Mouse (Mus musculus): Measurements from ENCODE around the gene Npdc1. TPM values are rescaled to one million over a fixed set of nuclear protein-coding genes. Genes with fewer than 3 reads are reported as not detected.

Gene Npdc1
- polyA plus RNA-seq, 1 experiment from 2014 or later, result 529 TPM

DNA sequence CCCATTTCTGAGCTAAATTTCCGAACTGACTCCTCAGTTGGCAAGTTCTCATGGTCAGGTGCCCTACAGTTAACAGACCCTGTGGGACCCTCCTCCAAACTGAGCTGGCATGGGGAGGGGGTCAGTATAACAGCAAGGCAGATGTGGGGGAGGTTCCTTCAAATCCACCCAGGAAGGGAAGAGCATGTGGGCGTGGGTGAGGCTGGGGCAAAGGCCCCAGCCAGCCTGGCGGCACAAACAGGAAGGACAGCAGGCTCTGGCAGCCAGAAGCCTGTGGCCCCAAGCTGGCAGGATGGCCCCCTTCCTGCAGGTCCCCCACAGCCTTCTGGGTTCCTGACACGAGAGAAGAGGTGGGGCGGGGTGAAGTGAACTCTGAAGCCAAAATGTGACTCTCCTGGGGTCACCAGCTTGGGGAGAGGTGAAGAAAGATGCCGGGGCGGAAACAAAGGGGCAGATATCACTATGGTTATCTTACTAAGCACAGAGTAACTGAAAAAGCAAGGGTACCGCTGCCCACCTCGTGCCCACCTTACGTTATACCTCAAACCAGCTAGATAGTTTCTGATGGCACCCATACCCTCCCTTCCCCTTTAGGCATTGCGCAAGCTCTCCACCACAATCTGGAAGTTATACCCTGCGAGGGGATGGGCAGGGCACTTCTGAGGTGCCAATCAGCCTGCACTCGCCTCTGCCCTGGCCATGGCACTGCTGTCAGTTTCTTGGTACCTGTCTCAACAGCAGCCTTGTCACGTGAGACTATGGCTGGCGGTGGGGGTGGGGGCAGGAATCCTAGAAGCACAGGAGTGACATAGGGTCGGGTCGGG lies 23.6 kb downstream of the Npdc1 start, which contains the start of gene Fut7:
Gene Fut7 (plus strand): TSS at position 681 of the 824 bp plus-strand sequence.
- H3K27ac ChIP-seq (ENCODE audit: low read length), result no peak within 1 kb of the TSS
- H3K36me3 ChIP-seq (ENCODE audit: control insufficient read depth, insufficient read depth, low read length), result no peaks in the 10 kb centered on the region
- H3K4me3 ChIP-seq (ENCODE audit: low read depth, low read length), result no peak within 1 kb of the TSS
- H3K27me3 ChIP-seq (ENCODE audit: control insufficient read depth, insufficient read depth, low read depth, low read length), result peaks cover 5% of the 10 kb centered on the region; the same call in 1 of the 2 replicates
- WGBS, result 67% methylated on average over 17 of the region's 17 CpGs
- H3K9ac ChIP-seq (ENCODE audit: low read depth, low read length), result no peak within 1 kb of the TSS
- no peaks in the 10 kb centered on the region for H3K9me3 ChIP-seq (replicated peaks; ENCODE audit: control insufficient read depth, low read length, poor library complexity, severe bottlenecking)
- ATAC-seq, result no peak
- H3K4me2 ChIP-seq (ENCODE audit: low read length), result no peak within 1 kb of the TSS
- H3K4me1 ChIP-seq (ENCODE audit: control insufficient read depth, insufficient read depth, low read length), result no peaks in the 10 kb centered on the region

DNA sequence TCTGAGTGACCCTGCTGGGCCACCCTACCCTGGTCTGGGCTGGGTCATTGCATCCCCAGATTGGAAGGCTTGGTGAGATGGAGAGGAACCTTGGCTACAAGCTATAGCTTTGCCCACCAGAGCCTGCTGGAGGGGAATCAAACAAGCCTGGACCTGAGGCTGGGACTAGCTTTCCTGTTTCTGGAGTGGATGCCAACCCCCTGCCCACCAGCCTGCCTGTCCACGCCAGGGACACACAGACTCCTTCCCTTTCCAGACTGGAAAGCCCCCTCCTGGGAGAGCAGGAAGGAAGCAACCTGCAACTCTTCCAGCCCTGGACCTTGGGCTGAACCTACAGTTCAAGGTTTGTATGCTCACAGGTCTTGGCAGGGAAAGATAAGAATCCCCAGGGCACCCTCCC lies 24.5 kb downstream of the Npdc1 start:
- peaks cover 5% of the 10 kb centered on the region; the same call in 1 of the 2 replicates for H3K27me3 ChIP-seq (ENCODE audit: control insufficient read depth, insufficient read depth, low read depth, low read length)
- no peak overlapping the region for H3K4me3 ChIP-seq (ENCODE audit: low read depth, low read length)
- no peak overlapping the region for H3K9ac ChIP-seq (ENCODE audit: low read depth, low read length)
- H3K4me1 ChIP-seq (ENCODE audit: control insufficient read depth, insufficient read depth, low read length), result no peaks in the 10 kb centered on the region
- no peak for ATAC-seq
- 67% methylated on average over 1 of the region's 1 CpGs for WGBS
- H3K9me3 ChIP-seq (replicated peaks; ENCODE audit: control insufficient read depth, low read length, poor library complexity, severe bottlenecking), result no peaks in the 10 kb centered on the region
- no peak overlapping the region for H3K4me2 ChIP-seq (ENCODE audit: low read length)
- no peak overlapping the region for H3K27ac ChIP-seq (ENCODE audit: low read length)
- no peaks in the 10 kb centered on the region for H3K36me3 ChIP-seq (ENCODE audit: control insufficient read depth, insufficient read depth, low read length)

DNA sequence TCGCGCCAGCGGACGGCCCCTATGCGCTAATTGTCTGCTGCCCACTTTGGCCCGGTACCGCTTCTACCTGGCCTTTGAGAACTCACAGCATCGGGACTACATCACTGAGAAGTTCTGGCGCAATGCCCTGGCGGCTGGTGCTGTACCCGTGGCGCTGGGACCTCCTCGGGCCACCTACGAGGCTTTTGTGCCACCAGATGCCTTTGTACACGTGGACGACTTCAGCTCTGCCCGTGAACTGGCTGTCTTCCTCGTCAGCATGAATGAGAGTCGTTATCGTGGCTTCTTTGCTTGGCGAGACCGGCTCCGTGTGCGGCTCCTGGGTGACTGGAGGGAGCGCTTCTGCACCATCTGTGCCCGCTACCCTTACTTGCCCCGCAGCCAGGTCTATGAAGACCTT lies 26.3 kb downstream of the Npdc1 start:
- peaks cover 12% of the 10 kb centered on the region for H3K4me1 ChIP-seq (ENCODE audit: control insufficient read depth, insufficient read depth, low read length)
- H3K4me3 ChIP-seq (ENCODE audit: low read depth, low read length), result no peak overlapping the region
- ATAC-seq, result no peak
- peaks cover 5% of the 10 kb centered on the region; the same call in 1 of the 2 replicates for H3K27me3 ChIP-seq (ENCODE audit: control insufficient read depth, insufficient read depth, low read depth, low read length)
- no peak overlapping the region for H3K9ac ChIP-seq (ENCODE audit: low read depth, low read length)
- H3K4me2 ChIP-seq (ENCODE audit: low read length), result no peak overlapping the region
- no peaks in the 10 kb centered on the region for H3K36me3 ChIP-seq (ENCODE audit: control insufficient read depth, insufficient read depth, low read length)
- no peaks in the 10 kb centered on the region for H3K9me3 ChIP-seq (replicated peaks; ENCODE audit: control insufficient read depth, low read length, poor library complexity, severe bottlenecking)
- WGBS, result 52% methylated on average over 27 of the region's 27 CpGs
- H3K27ac ChIP-seq (ENCODE audit: low read length), result no peak overlapping the region

DNA sequence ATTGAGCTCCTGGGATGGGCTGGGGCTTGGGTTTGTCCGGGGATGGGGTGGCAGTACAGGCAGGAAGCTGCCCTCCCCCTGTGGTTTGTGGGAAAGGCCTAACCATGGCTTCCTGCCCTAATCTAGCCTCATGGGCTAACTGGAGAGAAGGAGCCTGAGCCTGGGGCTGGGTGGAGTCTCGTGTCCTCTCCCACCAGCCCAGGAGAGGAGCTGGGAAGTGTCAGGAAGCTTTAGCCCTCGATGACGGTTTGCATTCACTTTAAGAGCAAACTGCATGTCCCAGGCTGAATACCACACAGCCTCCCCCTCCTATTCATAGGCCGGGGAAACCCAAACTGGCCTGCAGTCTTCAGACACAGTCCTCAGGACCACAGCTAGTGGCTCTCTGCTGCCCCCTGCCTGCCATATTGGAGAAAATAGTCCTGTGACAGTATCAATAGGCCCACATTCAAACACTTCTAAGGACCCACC lies 27.6 kb downstream of the Npdc1 start:
- 29% methylated on average over 5 of the region's 5 CpGs for WGBS
- Histone ChIP-seq H3K36me3 (ENCODE audit: control insufficient read depth, insufficient read depth, low read length) (no peaks in the 10 kb centered on the region), H3K9me3 (replicated peaks; ENCODE audit: control insufficient read depth, low read length, poor library complexity, severe bottlenecking) (no peaks in the 10 kb centered on the region), H3K27ac (ENCODE audit: low read length) (no peak overlapping the region), H3K4me1 (ENCODE audit: control insufficient read depth, insufficient read depth, low read length) (peaks cover 22% of the 10 kb centered on the region), H3K27me3 (ENCODE audit: control insufficient read depth, insufficient read depth, low read depth, low read length) (peaks cover 5% of the 10 kb centered on the region; the same call in 1 of the 2 replicates), H3K9ac (ENCODE audit: low read depth, low read length) (no peak overlapping the region), H3K4me2 (ENCODE audit: low read length) (no peak overlapping the region), H3K4me3 (ENCODE audit: low read depth, low read length) (no peak overlapping the region)
- no peak for ATAC-seq

DNA sequence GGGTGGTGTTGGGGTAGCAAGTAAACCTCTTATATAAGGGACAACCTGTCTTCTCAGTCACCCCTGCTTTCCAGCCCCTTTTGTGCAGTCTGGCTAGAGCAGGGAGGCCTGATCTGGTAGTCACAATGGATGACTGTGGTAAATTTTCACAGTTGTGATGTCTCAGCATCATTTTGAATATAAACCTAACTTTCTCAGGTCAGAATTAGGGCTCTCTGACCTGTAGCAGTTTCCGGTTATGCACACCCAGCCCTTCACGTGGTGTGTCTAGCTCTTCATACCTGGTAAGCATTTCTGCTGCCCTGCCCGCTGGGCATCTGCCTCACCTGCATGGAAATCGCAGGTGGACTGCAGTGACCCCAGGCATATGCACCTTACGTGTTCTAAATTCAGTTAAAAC lies 28.1 kb downstream of the Npdc1 start:
- ATAC-seq, result no peak
- Histone ChIP-seq H3K36me3 (ENCODE audit: control insufficient read depth, insufficient read depth, low read length) (no peaks in the 10 kb centered on the region), H3K4me2 (ENCODE audit: low read length) (no peak overlapping the region), H3K27ac (ENCODE audit: low read length) (no peak overlapping the region), H3K4me1 (ENCODE audit: control insufficient read depth, insufficient read depth, low read length) (peaks cover 22% of the 10 kb centered on the region), H3K9ac (ENCODE audit: low read depth, low read length) (no peak overlapping the region), H3K27me3 (ENCODE audit: control insufficient read depth, insufficient read depth, low read depth, low read length) (peaks cover 5% of the 10 kb centered on the region; the same call in 1 of the 2 replicates), H3K9me3 (replicated peaks; ENCODE audit: control insufficient read depth, low read length, poor library complexity, severe bottlenecking) (no peaks in the 10 kb centered on the region), H3K4me3 (ENCODE audit: low read depth, low read length) (no peak overlapping the region)
- WGBS, result 91% methylated on average over 5 of the region's 5 CpGs

DNA sequence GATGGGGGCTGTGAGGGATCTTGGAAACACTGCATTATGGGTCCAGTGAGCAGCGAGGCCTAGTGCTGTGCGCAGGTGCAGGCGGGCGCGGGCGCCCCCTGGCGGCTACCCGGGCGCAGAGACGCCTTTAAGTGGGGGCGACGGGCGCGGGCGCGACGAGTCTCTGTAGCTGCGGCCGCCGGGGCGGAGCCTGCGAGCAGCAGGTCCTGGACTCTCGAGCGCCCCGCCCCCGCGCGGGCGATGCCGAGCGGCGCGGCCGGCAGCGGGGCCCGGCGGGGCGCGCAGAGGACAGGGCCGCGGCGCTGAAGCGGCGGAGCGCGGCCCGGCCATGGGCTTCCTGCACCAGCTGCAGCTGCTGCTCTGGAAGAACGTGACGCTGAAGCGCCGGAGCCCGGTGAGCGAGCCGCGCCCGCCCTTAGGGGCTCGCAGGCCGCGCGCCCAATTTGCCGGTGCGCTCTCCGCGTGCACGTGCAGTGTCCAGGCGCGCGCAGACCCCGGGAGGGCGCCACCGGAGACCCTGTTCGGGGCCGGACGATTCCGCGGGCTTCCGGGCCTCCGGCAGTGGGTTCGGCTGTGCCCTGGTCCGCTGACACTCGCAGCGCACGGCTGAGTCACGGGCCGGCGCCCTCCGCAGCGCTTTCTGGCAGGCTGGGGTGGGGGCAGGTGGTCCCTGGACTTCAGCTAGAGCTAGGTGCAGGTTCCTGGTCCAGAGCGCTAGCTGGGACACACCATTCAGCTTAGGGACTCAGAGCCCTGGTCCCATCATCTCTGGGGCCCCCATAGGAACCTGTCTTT lies 29.5 kb downstream of the Npdc1 start, which contains the start of gene Abca2:
Gene Abca2 (plus strand): TSS at position 262 of the 795 bp plus-strand sequence.
- Histone ChIP-seq H3K27me3 (ENCODE audit: control insufficient read depth, insufficient read depth, low read depth, low read length) (peaks cover 5% of the 10 kb centered on the region; the same call in 1 of the 2 replicates), H3K4me1 (ENCODE audit: control insufficient read depth, insufficient read depth, low read length) (peaks cover 22% of the 10 kb centered on the region), H3K36me3 (ENCODE audit: control insufficient read depth, insufficient read depth, low read length) (peaks cover 6% of the 10 kb centered on the region; the same call in 1 of the 2 replicates), H3K4me2 (ENCODE audit: low read length) (peak within 1 kb of the TSS; percentile 76), H3K27ac (ENCODE audit: low read length) (peak within 1 kb of the TSS; percentile 84), H3K4me3 (ENCODE audit: low read depth, low read length) (peak within 1 kb of the TSS; percentile 67), H3K9ac (ENCODE audit: low read depth, low read length) (peak within 1 kb of the TSS; percentile 94), H3K9me3 (replicated peaks; ENCODE audit: control insufficient read depth, low read length, poor library complexity, severe bottlenecking) (no peaks in the 10 kb centered on the region)
- WGBS, result under 1% methylated on average over 53 of the region's 89 CpGs
- peak; percentile 87 for ATAC-seq

DNA sequence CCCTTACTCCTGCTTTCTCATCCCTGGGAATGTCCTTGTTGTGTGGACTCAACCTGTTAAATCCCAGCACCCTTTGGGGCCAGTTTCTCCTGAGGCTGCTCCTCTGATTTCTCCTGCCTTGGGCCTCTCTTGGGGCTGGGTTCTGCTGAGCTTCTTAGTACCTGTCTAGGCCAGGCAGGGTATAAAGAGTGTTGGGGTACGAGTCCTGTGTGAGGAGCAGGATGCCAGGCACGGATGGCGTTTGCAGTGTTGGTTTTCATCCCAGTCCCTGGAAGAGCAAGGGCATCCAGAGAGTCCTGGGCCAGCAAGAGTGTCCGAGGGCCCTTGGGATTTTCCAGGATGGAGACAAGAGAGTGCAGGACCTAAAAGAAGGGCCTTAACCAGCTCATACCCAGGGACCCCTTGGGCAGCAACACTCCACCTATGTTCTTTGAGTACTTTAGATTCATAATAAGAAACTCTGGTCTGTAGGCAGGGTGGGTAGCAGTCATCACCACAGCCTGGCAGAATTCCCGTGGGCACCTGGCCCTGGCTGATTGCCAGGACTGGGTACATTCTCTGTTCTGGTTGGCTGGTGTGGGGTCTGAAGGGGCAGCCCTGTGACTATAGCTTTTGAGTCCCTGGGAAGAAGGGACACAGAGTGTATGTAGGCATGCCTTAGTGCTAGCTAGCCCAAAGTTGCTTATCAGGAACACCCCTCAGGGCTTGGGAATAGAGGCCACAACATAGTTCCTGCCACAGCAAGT lies 30.5 kb downstream of the Npdc1 start:
- Histone ChIP-seq H3K27me3 (ENCODE audit: control insufficient read depth, insufficient read depth, low read depth, low read length) (peaks cover 5% of the 10 kb centered on the region; the same call in 1 of the 2 replicates), H3K4me1 (ENCODE audit: control insufficient read depth, insufficient read depth, low read length) (peaks cover 22% of the 10 kb centered on the region), H3K9ac (ENCODE audit: low read depth, low read length) (peak overlapping the region; percentile 94), H3K36me3 (ENCODE audit: control insufficient read depth, insufficient read depth, low read length) (peaks cover 9% of the 10 kb centered on the region; the same call in 1 of the 2 replicates), H3K4me3 (ENCODE audit: low read depth, low read length) (peak overlapping the region; percentile 67), H3K4me2 (ENCODE audit: low read length) (peak overlapping the region; percentile 76), H3K9me3 (replicated peaks; ENCODE audit: control insufficient read depth, low read length, poor library complexity, severe bottlenecking) (no peaks in the 10 kb centered on the region), H3K27ac (ENCODE audit: low read length) (peak overlapping the region; percentile 84; the same call in 1 of the 2 replicates)
- WGBS, result 66% methylated on average over 5 of the region's 5 CpGs
- no peak for ATAC-seq

Measured in midbrain, embryonic 16.5 days (tissue).